Mouse (Mus musculus): Measurements from ENCODE around the gene Supt20.
A peak's percentile ranks its signal among the peaks of the same experiment; 100 is the strongest.
"Not testable (repeated sequence)": the region's sequence is repeated elsewhere in the genome, so short reads cannot be mapped to it uniquely, and the experiment has no call there.

Supt20 gene

GRCm38 (mm10) chr3:54704106-54704505 is 11.5 kb downstream of the Supt20 start:
- DNase-seq (ENCODE audit: low spot score) = not testable (repeated sequence)

GRCm38 (mm10) chr3:54708972-54709371 is 16.4 kb downstream of the Supt20 start:
- no peak for DNase-seq (ENCODE audit: low spot score)

GRCm38 (mm10) chr3:54714253-54714652 is 21.6 kb downstream of the Supt20 start, which contains the start of gene Gm21958:
TSS of gene Gm21958 (minus strand) at chr3:54714353.
- DNase-seq (ENCODE audit: low spot score) = no peak

GRCm38 (mm10) chr3:54715461-54715860 is 22.9 kb downstream of the Supt20 start:
- no peak for DNase-seq (ENCODE audit: low spot score)

- no peak for DNase-seq (ENCODE audit: low spot score)
Measured at GRCm38 (mm10) chr3:54717348-54717747, 24.7 kb downstream of the Supt20 start.

GRCm38 (mm10) chr3:54718947-54719346 is 26.3 kb downstream of the Supt20 start:
- DNase-seq (ENCODE audit: low spot score) = no peak

- no peak for DNase-seq (ENCODE audit: low spot score)
Measured at GRCm38 (mm10) chr3:54723741-54724500, 31.3 kb downstream of the Supt20 start.

GRCm38 (mm10) chr3:54725344-54725743 is 32.7 kb downstream of the Supt20 start:
- DNase-seq (ENCODE audit: low spot score) = no peak

GRCm38 (mm10) chr3:54727588-54727987 is 35.0 kb downstream of the Supt20 start:
- DNase-seq (ENCODE audit: low spot score) = no peak

GRCm38 (mm10) chr3:54728100-54728499 is 35.5 kb downstream of the Supt20 start:
- DNase-seq (ENCODE audit: low spot score) = no peak

GRCm38 (mm10) chr3:54731626-54732150 is 39.1 kb downstream of the Supt20 start:
- DNase-seq (ENCODE audit: low spot score) = no peak

- DNase-seq (ENCODE audit: low spot score) = no peak
Measured at GRCm38 (mm10) chr3:54732371-54732770, 39.8 kb downstream of the Supt20 start.

- DNase-seq (ENCODE audit: low spot score) = peak; percentile 94
Measured at GRCm38 (mm10) chr3:54734411-54735246, 42.0 kb downstream of the Supt20 start.

GRCm38 (mm10) chr3:54735247-54736046 is 42.8 kb downstream of the Supt20 start, which contains the start of the genes Exosc8 and Alg5:
TSS of gene Exosc8 (minus strand) at chr3:54735393.
TSS of gene Alg5 (plus strand) at chr3:54735539.
- DNase-seq (ENCODE audit: low spot score) = peak; percentile 88

GRCm38 (mm10) chr3:54736101-54736927 is 43.7 kb downstream of the Supt20 start:
- DNase-seq (ENCODE audit: low spot score) = peak; percentile 63

GRCm38 (mm10) chr3:54737317-54737716 is 44.7 kb downstream of the Supt20 start:
- DNase-seq (ENCODE audit: low spot score) = no peak

- no peak for DNase-seq (ENCODE audit: low spot score)
Measured at GRCm38 (mm10) chr3:54741965-54742364, 49.4 kb downstream of the Supt20 start.

GRCm38 (mm10) chr3:54745799-54746198 is 53.2 kb downstream of the Supt20 start:
- DNase-seq (ENCODE audit: low spot score) = peak; percentile 45

GRCm38 (mm10) chr3:54753411-54753810 is 60.8 kb downstream of the Supt20 start:
- DNase-seq (ENCODE audit: low spot score) = no peak

GRCm38 (mm10) chr3:54755145-54756041 is 62.8 kb downstream of the Supt20 start, which contains the start of gene Smad9:
TSS of gene Smad9 (plus strand) at chr3:54755582.
- peak; percentile 88 for DNase-seq (ENCODE audit: low spot score)
